ENCODE assay signal across 30 mouse cellular contexts in genomic region chr6:41637927-41638506, GRCm38 (mm10). TPM values are rescaled to one million over a fixed set of nuclear protein-coding genes. Genes with fewer than 3 reads are reported as not detected.
DNase-seq lines count a peak whose midpoint lies in the region; ATAC-seq and TF ChIP-seq lines count a peak whose summit lies in the region.
"Had no signal": no experiment of that assay in that cellular context is flagged by ENCODE, and none has a peak within 500 bp of the region (broad histone marks: within the 10 kb centered on the region; RNA-seq: fewer than 3 reads in every experiment).

No protein-coding gene starts in this region.

- TF ChIP-seq EP300 in liver, postnatal 0 days (IDR thresholded peaks at IDR 0.05; ENCODE audit: low read depth): no peak

- H3K36me3 ChIP-seq in liver, embryonic 11.5 days (ENCODE audit: control insufficient read depth, insufficient read depth, low read length): no peaks in the 10 kb centered on the region
- no peaks in the 10 kb centered on the region for H3K36me3 ChIP-seq in liver, embryonic 13.5 days
- no peaks in the 10 kb centered on the region for H3K36me3 ChIP-seq in liver, postnatal 0 days (replicated peaks; ENCODE audit: insufficient read depth, low read length)
- H3K36me3 ChIP-seq: embryonic facial prominence, embryonic 12.5 days; embryonic facial prominence, embryonic 15.5 days; forebrain, embryonic 12.5 days; heart, embryonic 12.5 days; heart, embryonic 15.5 days; hindbrain, embryonic 10.5 days had no signal

- intact Hi-C loops in left cerebral cortex, adult 2 months (cut with DNase I): no loop called here

- WGBS in liver, embryonic 11.5 days: 73% methylated on average over 6 of the region's 6 CpGs
- 59% methylated on average over 6 of the region's 6 CpGs for WGBS in liver, embryonic 13.5 days (ENCODE audit: insufficient replicate concordance)
- 63% methylated on average over 6 of the region's 6 CpGs for WGBS in liver, postnatal 0 days (ENCODE audit: insufficient replicate concordance)

- H3K9me3 ChIP-seq in liver, embryonic 11.5 days (ENCODE audit: control insufficient read depth, low read length): no peaks in the 10 kb centered on the region
- no peaks in the 10 kb centered on the region for H3K9me3 ChIP-seq in liver, embryonic 13.5 days (replicated peaks)
- H3K9me3 ChIP-seq in liver, postnatal 0 days (ENCODE audit: low read length): no peaks in the 10 kb centered on the region
- H3K9me3 ChIP-seq: embryonic facial prominence, embryonic 12.5 days; embryonic facial prominence, embryonic 15.5 days; forebrain, embryonic 12.5 days; heart, embryonic 12.5 days; heart, embryonic 15.5 days; hindbrain, embryonic 10.5 days had no signal

- 0 out of 2 replicates have a peak, but pooled peaks cover 2% of the 10 kb centered on the region for H3K4me1 ChIP-seq in liver, embryonic 11.5 days (replicated peaks; ENCODE audit: control insufficient read depth, insufficient read depth, low read length)
- H3K4me1 ChIP-seq in liver, embryonic 13.5 days (replicated peaks): no peaks in the 10 kb centered on the region; the same call in 1 of the 2 replicates
- H3K4me1 ChIP-seq in liver, postnatal 0 days (ENCODE audit: insufficient read depth): peaks cover 2% of the 10 kb centered on the region; the same call in 1 of the 2 replicates
- H3K4me1 ChIP-seq: embryonic facial prominence, embryonic 12.5 days; forebrain, embryonic 12.5 days; heart, embryonic 12.5 days; heart, embryonic 15.5 days had no signal

- no peak for DNase-seq in liver, embryonic 11.5 days (ENCODE audit: low spot score)
- DNase-seq in liver: no peak
- DNase-seq in liver, embryonic 13.5 days: no peak
- DNase-seq in liver, postnatal 0 days: no peak
- no peak for DNase-seq in left cerebral cortex, adult 2 months (ENCODE audit: extremely low spot score in 1 of 2, low spot score in 2 of 2)
- DNase-seq in spleen, postnatal 14 days (ENCODE audit: low spot score in 2 of 2): no peak
- DNase-seq: adrenal gland, adult 2 months; adrenal gland, postnatal 14 days; cerebellum, adult 11 months; cerebellum, adult 2 months; cerebellum, adult 9-11 months; cerebellum, postnatal 25 days; gastrocnemius, adult 2 months; gastrocnemius, postnatal 14 days; heart, adult 18-20 months; heart, postnatal 10 days; heart, postnatal 36 days had no signal

- H3K27ac ChIP-seq in liver, embryonic 11.5 days (ENCODE audit: low read depth, low read length): no peak overlapping the region
- H3K27ac ChIP-seq in liver, embryonic 13.5 days: no peak overlapping the region
- H3K27ac ChIP-seq in liver, postnatal 0 days (ENCODE audit: low read depth): no peak overlapping the region
- no peak overlapping the region for H3K27ac ChIP-seq in left cerebral cortex, adult 2 months
- H3K27ac ChIP-seq: embryonic facial prominence, embryonic 12.5 days; embryonic facial prominence, embryonic 15.5 days; forebrain, embryonic 12.5 days; gastrocnemius, adult 2 months; heart, embryonic 15.5 days; hindbrain, embryonic 10.5 days; hindbrain, embryonic 14.5 days had no signal

- H3K4me2 ChIP-seq in liver, embryonic 11.5 days: no peak overlapping the region
- H3K4me2 ChIP-seq in liver, embryonic 13.5 days: no peak overlapping the region
- no peak overlapping the region for H3K4me2 ChIP-seq in liver, postnatal 0 days (ENCODE audit: low read depth, low read length)
- H3K4me2 ChIP-seq: embryonic facial prominence, embryonic 12.5 days; embryonic facial prominence, embryonic 15.5 days; forebrain, embryonic 12.5 days; heart, embryonic 12.5 days; heart, embryonic 15.5 days; hindbrain, embryonic 14.5 days had no signal

- no peaks in the 10 kb centered on the region for H3K27me3 ChIP-seq in liver, embryonic 11.5 days (replicated peaks; ENCODE audit: control insufficient read depth, insufficient read depth, low read length)
- H3K27me3 ChIP-seq in liver, embryonic 13.5 days: no peaks in the 10 kb centered on the region
- no peaks in the 10 kb centered on the region for H3K27me3 ChIP-seq in liver, postnatal 0 days (ENCODE audit: insufficient read depth, low read length)
- H3K27me3 ChIP-seq: embryonic facial prominence, embryonic 12.5 days; embryonic facial prominence, embryonic 15.5 days; forebrain, embryonic 12.5 days; heart, embryonic 15.5 days had no signal

- no peak for TF ChIP-seq CTCF in liver, postnatal 0 days (IDR thresholded peaks at IDR 0.05; ENCODE audit: low read depth)
- no peak for TF ChIP-seq CTCF in left cerebral cortex, adult 2 months (IDR thresholded peaks at IDR 0.05)

- no peak overlapping the region for H3K9ac ChIP-seq in liver, embryonic 11.5 days (ENCODE audit: low read depth, low read length)
- H3K9ac ChIP-seq in liver, embryonic 13.5 days: no peak overlapping the region
- no peak overlapping the region for H3K9ac ChIP-seq in liver, postnatal 0 days (replicated peaks)
- H3K9ac ChIP-seq: embryonic facial prominence, embryonic 12.5 days; embryonic facial prominence, embryonic 15.5 days; forebrain, embryonic 12.5 days; heart, embryonic 12.5 days; heart, embryonic 15.5 days; hindbrain, embryonic 14.5 days had no signal

- ATAC-seq in liver, embryonic 11.5 days (replicated peaks; ENCODE audit: low FRiP score): peak; percentile 35; the same call in 1 of the 2 replicates
- peak; percentile 51 for ATAC-seq in liver, embryonic 13.5 days (ENCODE audit: low read depth)
- ATAC-seq in liver, postnatal 0 days: peak; percentile 62
- ATAC-seq: CD4-positive, CD25-positive, alpha-beta regulatory T cell, adult 4 months; forebrain, embryonic 16.5 days had no signal

- H3K4me3 ChIP-seq in liver, embryonic 11.5 days (ENCODE audit: low read depth, low read length): no peak overlapping the region
- no peak overlapping the region for H3K4me3 ChIP-seq in liver, embryonic 13.5 days (replicated peaks)
- H3K4me3 ChIP-seq in liver, postnatal 0 days (ENCODE audit: low read depth, low read length): no peak overlapping the region
- no peak overlapping the region for H3K4me3 ChIP-seq in left cerebral cortex, adult 2 months
- H3K4me3 ChIP-seq: embryonic facial prominence, embryonic 12.5 days; embryonic facial prominence, embryonic 15.5 days; forebrain, embryonic 12.5 days; gastrocnemius, adult 2 months; heart, embryonic 12.5 days; heart, embryonic 15.5 days; hindbrain, embryonic 10.5 days had no signal

RNA-seq across cellular contexts. Expression of gene Trpv6, which starts 1.8 kb away (rescaled TPM):
- polyA plus RNA-seq in liver, embryonic 11.5 days (2014; fragmentation: Nextera tagmentation; extraction: Ambion mirVana): 0.07 and 0.27 TPM in 2 replicates
- 0.08 and 0.10 TPM in 2 replicates for polyA plus RNA-seq in liver, embryonic 13.5 days (2015; fragmentation: Nextera tagmentation; extraction: Ambion mirVana)
- not detected in 2 replicates for polyA plus RNA-seq in liver, postnatal 0 days (2015; fragmentation: Nextera tagmentation; extraction: Ambion mirVana)
- 1 to 10 TPM; 1.9 to 2.5 TPM for total RNA-seq in left cerebral cortex, adult 2 months (2021)
- total RNA-seq: adrenal gland, adult 2 months; adrenal gland, postnatal 14 days; common myeloid progenitor, adult 5-6 weeks; gastrocnemius, adult 2 months; gastrocnemius, postnatal 14 days; heart, adult 18-20 months; heart, postnatal 10 days; heart, postnatal 36 days; MEL had no signal
- polyA plus RNA-seq: adrenal gland, adult 2 months; heart, embryonic 15.5 days had no signal

RNA-seq across cellular contexts. Expression of gene Ephb6, which starts 32.7 kb away (rescaled TPM):
- 5.7 and 6.3 TPM in 2 replicates for polyA plus RNA-seq in liver, embryonic 11.5 days (2014; fragmentation: Nextera tagmentation; extraction: Ambion mirVana)
- polyA plus RNA-seq in liver, embryonic 13.5 days (2015; fragmentation: Nextera tagmentation; extraction: Ambion mirVana): 1.1 and 1.7 TPM in 2 replicates
- polyA plus RNA-seq in liver, postnatal 0 days (2015; fragmentation: Nextera tagmentation; extraction: Ambion mirVana): 0.25 and 0.28 TPM in 2 replicates
- total RNA-seq in left cerebral cortex, adult 2 months (2021): 100 to 1,000 TPM; 118 to 130 TPM

RNA-seq across cellular contexts. Expression of gene Trpv5, which starts 42.6 kb away (rescaled TPM):
- 0.07 TPM in 1 of 2 replicates, not detected in the other for polyA plus RNA-seq in liver, embryonic 11.5 days (2014; fragmentation: Nextera tagmentation; extraction: Ambion mirVana)
- polyA plus RNA-seq in liver, embryonic 13.5 days (2015; fragmentation: Nextera tagmentation; extraction: Ambion mirVana): 0.08 TPM in 1 of 2 replicates, not detected in the other
- polyA plus RNA-seq in liver, postnatal 0 days (2015; fragmentation: Nextera tagmentation; extraction: Ambion mirVana): 0.11 TPM in 1 of 2 replicates, not detected in the other
- total RNA-seq in left cerebral cortex, adult 2 months (2021): not detected
- total RNA-seq: adrenal gland, adult 2 months; adrenal gland, postnatal 14 days; common myeloid progenitor, adult 5-6 weeks; gastrocnemius, adult 2 months; gastrocnemius, postnatal 14 days; heart, adult 18-20 months; heart, postnatal 10 days; heart, postnatal 36 days had no signal
- polyA plus RNA-seq: adrenal gland, adult 2 months; C2C12; CD4-positive, CD25-positive, alpha-beta regulatory T cell, adult 4 months; cerebellum, adult 2 months; embryonic facial prominence, embryonic 12.5 days; embryonic facial prominence, embryonic 15.5 days; forebrain, embryonic 12.5 days; forebrain, embryonic 16.5 days; heart, embryonic 12.5 days; heart, embryonic 15.5 days; hindbrain, embryonic 10.5 days; hindbrain, embryonic 14.5 days had no signal

RNA-seq across cellular contexts. Expression of gene Llcfc1, which starts 46.2 kb away (rescaled TPM):
- polyA plus RNA-seq in liver, embryonic 11.5 days (2014; fragmentation: Nextera tagmentation; extraction: Ambion mirVana): not detected in 2 replicates
- polyA plus RNA-seq in liver, embryonic 13.5 days (2015; fragmentation: Nextera tagmentation; extraction: Ambion mirVana): not detected in 2 replicates
- not detected in 2 replicates for polyA plus RNA-seq in liver, postnatal 0 days (2015; fragmentation: Nextera tagmentation; extraction: Ambion mirVana)
- not detected for total RNA-seq in left cerebral cortex, adult 2 months (2021)
- total RNA-seq: adrenal gland, adult 2 months; adrenal gland, postnatal 14 days; adrenal gland, postnatal 4 days; common myeloid progenitor, adult 5-6 weeks; gastrocnemius, adult 2 months; gastrocnemius, postnatal 14 days; heart, adult 18-20 months; heart, postnatal 10 days; heart, postnatal 36 days; MEL had no signal
- polyA plus RNA-seq: adrenal gland, adult 2 months; C2C12; CD4-positive, CD25-positive, alpha-beta regulatory T cell, adult 4 months; cerebellum, adult 2 months; embryonic facial prominence, embryonic 12.5 days; embryonic facial prominence, embryonic 15.5 days; forebrain, embryonic 12.5 days; forebrain, embryonic 16.5 days; heart, embryonic 12.5 days; heart, embryonic 15.5 days; hindbrain, embryonic 10.5 days; hindbrain, embryonic 14.5 days had no signal
